8 mouse cellular contexts compared by ENCODE assay signal in genomic region chr6:86684655-86685011, GRCm38 (mm10). TPM values are rescaled to one million over a fixed set of nuclear protein-coding genes. Genes with fewer than 3 reads are reported as not detected.
DNase-seq lines count a peak whose midpoint lies in the region; ATAC-seq and TF ChIP-seq lines count a peak whose summit lies in the region.

No protein-coding gene starts in this region.

- peak overlapping the region; percentile 75 for H3K4me3 ChIP-seq in lung, adult 2 months (replicated peaks; ENCODE audit: extremely low read depth, low read depth, low read length)
- peak overlapping the region; percentile 87 for H3K4me3 ChIP-seq in embryonic facial prominence, embryonic 13.5 days
- peak overlapping the region; percentile 62 for H3K4me3 ChIP-seq in intestine, embryonic 14.5 days (ENCODE audit: low read depth, low read length)
- H3K4me3 ChIP-seq in myocyte, result peak overlapping the region; percentile 77

- H3K4me2 ChIP-seq in embryonic facial prominence, embryonic 13.5 days, result peak overlapping the region; percentile 71
- peak overlapping the region; percentile 73 for H3K4me2 ChIP-seq in intestine, embryonic 14.5 days (ENCODE audit: low read length)
- H3K4me2 ChIP-seq in myocyte (ENCODE audit: low read depth), result peak overlapping the region; percentile 81

- H3K79me2 ChIP-seq in myocyte (ENCODE audit: control insufficient read depth, insufficient read depth), result peaks cover 16% of the 10 kb centered on the region

- WGBS in lung, adult 2 months, result 33% methylated on average over 12 of the region's 12 CpGs
- WGBS in embryonic facial prominence, embryonic 13.5 days, result 35% methylated on average over 12 of the region's 12 CpGs
- 39% methylated on average over 12 of the region's 12 CpGs for WGBS in intestine, embryonic 14.5 days

- peak overlapping the region; percentile 95 for H3K9ac ChIP-seq in embryonic facial prominence, embryonic 13.5 days
- peak overlapping the region; percentile 71 for H3K9ac ChIP-seq in intestine, embryonic 14.5 days (ENCODE audit: low read length)

- 0 out of 2 replicates have a peak, but pooled peaks cover 2% of the 10 kb centered on the region for H3K4me1 ChIP-seq in lung, adult 2 months (ENCODE audit: control insufficient read depth, insufficient read depth, low read length)
- H3K4me1 ChIP-seq in embryonic facial prominence, embryonic 13.5 days, result peaks cover 7% of the 10 kb centered on the region
- peaks cover 7% of the 10 kb centered on the region for H3K4me1 ChIP-seq in intestine, embryonic 14.5 days (replicated peaks; ENCODE audit: control insufficient read depth, insufficient read depth, low read length)

- no peak for TF ChIP-seq POLR2A in lung, adult 2 months (IDR thresholded peaks at IDR 0.05; ENCODE audit: borderline replicate concordance, extremely low read depth, low read depth, low read length)
- TF ChIP-seq POLR2A in myocyte (IDR thresholded peaks at IDR 0.05; ENCODE audit: insufficient read length, low read depth), result no peak

- no peak for ATAC-seq in embryonic facial prominence, embryonic 13.5 days (ENCODE audit: insufficient number of reproducible peaks, insufficient read depth, low FRiP score, low TSS enrichment, low read depth)
- no peak for ATAC-seq in intestine, embryonic 14.5 days (replicated peaks; ENCODE audit: low FRiP score, low TSS enrichment, low read depth)

- H3K36me3 ChIP-seq in embryonic facial prominence, embryonic 13.5 days, result peaks cover 35% of the 10 kb centered on the region
- peaks cover 32% of the 10 kb centered on the region for H3K36me3 ChIP-seq in intestine, embryonic 14.5 days (ENCODE audit: control insufficient read depth, insufficient read depth, low read length)
- H3K36me3 ChIP-seq in myocyte (ENCODE audit: control insufficient read depth, insufficient read depth), result peaks cover 20% of the 10 kb centered on the region

- H3K27ac ChIP-seq in embryonic facial prominence, embryonic 13.5 days, result peak overlapping the region; percentile 60
- peak overlapping the region; percentile 57 for H3K27ac ChIP-seq in intestine, embryonic 14.5 days (ENCODE audit: low read depth)

- H3ac ChIP-seq in myocyte (ENCODE audit: control insufficient read depth, insufficient read length), result peak overlapping the region; percentile 40

- DNase-seq in lung, adult 2 months, result no peak
- DNase-seq in lung, adult 18-20 months, result no peak
- no peak for DNase-seq in intestine, embryonic 14.5 days (ENCODE audit: low spot score)
- no peak for DNase-seq in layer of hippocampus, postnatal 14 days (ENCODE audit: low spot score in 2 of 2)
- DNase-seq in embryo, embryonic 10.5 days (ENCODE audit: low spot score), result no peak
- DNase-seq in thymus, adult 18-20 months, result no peak

- H3K9me3 ChIP-seq in embryonic facial prominence, embryonic 13.5 days, result no peaks in the 10 kb centered on the region
- no peaks in the 10 kb centered on the region for H3K9me3 ChIP-seq in intestine, embryonic 14.5 days (ENCODE audit: control insufficient read depth, low read length)

- TF ChIP-seq CTCF in lung, adult 2 months (IDR thresholded peaks at IDR 0.05; ENCODE audit: insufficient read depth, low read length), result no peak

- no peaks in the 10 kb centered on the region for H3K27me3 ChIP-seq in embryonic facial prominence, embryonic 13.5 days
- H3K27me3 ChIP-seq in intestine, embryonic 14.5 days (replicated peaks; ENCODE audit: control insufficient read depth, insufficient read depth, low read length), result no peaks in the 10 kb centered on the region
- no peaks in the 10 kb centered on the region for H3K27me3 ChIP-seq in myocyte (ENCODE audit: control insufficient read depth, insufficient read depth, insufficient read length)

TF ChIP-seq in myocyte, 11 proteins besides CTCF, POLR2A, EP300 and RAD21:
- TF ChIP-seq MYOD1 (IDR thresholded peaks at IDR 0.05; ENCODE audit: control insufficient read depth in 1 of 3, insufficient read length in 2 of 3, low read depth in 2 of 3) (no peak), TCF12 (IDR thresholded peaks at IDR 0.05; ENCODE audit: insufficient read depth, poor library complexity, severe bottlenecking) (no peak), MYOG (IDR thresholded peaks at IDR 0.05; ENCODE audit: control insufficient read depth in 1 of 3, insufficient read depth in 1 of 3, insufficient read length in 2 of 3, low read depth in 2 of 3) (no peak), TCF3 (IDR thresholded peaks at IDR 0.05; ENCODE audit: insufficient read length, low read depth) (no peak), MAX (IDR thresholded peaks at IDR 0.05; ENCODE audit: low read depth) (no peak), E2F4 (IDR thresholded peaks at IDR 0.05; ENCODE audit: insufficient read depth) (no peak), POLR2AphosphoS2 (IDR thresholded peaks at IDR 0.05; ENCODE audit: insufficient read length, low read depth) (no peak), USF1 (IDR thresholded peaks at IDR 0.05; ENCODE audit: low read depth) (no peak), SRF (IDR thresholded peaks at IDR 0.05; ENCODE audit: control insufficient read depth, insufficient read length, low read depth) (no peak), REST (IDR thresholded peaks at IDR 0.05; ENCODE audit: insufficient read depth, insufficient read length) (no peak), CEBPB (IDR thresholded peaks at IDR 0.05; ENCODE audit: insufficient read depth, poor library complexity, severe bottlenecking) (no peak)

RNA-seq across cellular contexts. Expression of gene Snrnp27, which starts 0.3 kb away (rescaled TPM):
- 8.4 and 9.8 TPM in 2 replicates for polyA plus RNA-seq in lung, adult 2 months (2012; rRNA removed)
- polyA plus RNA-seq in embryonic facial prominence, embryonic 13.5 days (2015; fragmentation: Nextera tagmentation; extraction: Ambion mirVana), result 137 and 148 TPM in 2 replicates
- polyA plus RNA-seq in intestine, embryonic 14.5 days (2014; fragmentation: Nextera tagmentation; extraction: Ambion mirVana), result 105 and 110 TPM in 2 replicates
- 53.8 TPM for polyA plus RNA-seq in myocyte (2012; fragmentation: generic; extraction: Trizol)
- 10 to 100 TPM; 56.2 to 56.8 TPM for total RNA-seq in layer of hippocampus, postnatal 14 days (2021)

RNA-seq across cellular contexts. Expression of gene Mxd1, which starts 15.7 kb away (rescaled TPM):
- polyA plus RNA-seq in lung, adult 2 months (2012; rRNA removed), result 14.8 and 19.1 TPM in 2 replicates
- 12.8 and 14.9 TPM in 2 replicates for polyA plus RNA-seq in embryonic facial prominence, embryonic 13.5 days (2015; fragmentation: Nextera tagmentation; extraction: Ambion mirVana)
- polyA plus RNA-seq in intestine, embryonic 14.5 days (2014; fragmentation: Nextera tagmentation; extraction: Ambion mirVana), result 9.4 and 10.3 TPM in 2 replicates
- 2.9 TPM for polyA plus RNA-seq in myocyte (2012; fragmentation: generic; extraction: Trizol)
- total RNA-seq in layer of hippocampus, postnatal 14 days (2021), result 10 to 100 TPM; 16.9 to 17.7 TPM

RNA-seq across cellular contexts. Expression of gene Gmcl1, which starts 48.5 kb away (rescaled TPM):
- polyA plus RNA-seq in lung, adult 2 months (2012; rRNA removed), result 8.4 and 8.7 TPM in 2 replicates
- 46.6 and 48.6 TPM in 2 replicates for polyA plus RNA-seq in embryonic facial prominence, embryonic 13.5 days (2015; fragmentation: Nextera tagmentation; extraction: Ambion mirVana)
- 28.2 and 31.6 TPM in 2 replicates for polyA plus RNA-seq in intestine, embryonic 14.5 days (2014; fragmentation: Nextera tagmentation; extraction: Ambion mirVana)
- polyA plus RNA-seq in myocyte (2012; fragmentation: generic; extraction: Trizol), result 5.9 TPM
- 10 to 100 TPM; 33.8 to 37.8 TPM for total RNA-seq in layer of hippocampus, postnatal 14 days (2021)

RNA-seq across cellular contexts. Expression of gene Asprv1, which starts 56.7 kb away (rescaled TPM):
- 0.43 and 263 TPM in 2 replicates for polyA plus RNA-seq in lung, adult 2 months (2012; rRNA removed)
- 12.1 and 13.4 TPM in 2 replicates for polyA plus RNA-seq in embryonic facial prominence, embryonic 13.5 days (2015; fragmentation: Nextera tagmentation; extraction: Ambion mirVana)
- 0.26 and 0.69 TPM in 2 replicates for polyA plus RNA-seq in intestine, embryonic 14.5 days (2014; fragmentation: Nextera tagmentation; extraction: Ambion mirVana)
- polyA plus RNA-seq in myocyte (2012; fragmentation: generic; extraction: Trizol), result 0.34 TPM
- total RNA-seq in layer of hippocampus, postnatal 14 days (2021), result 1 to 10 TPM; 1.2 to 2.1 TPM
